Mouse (Mus musculus): ENCODE data around the gene Btbd17. TPM values are rescaled to one million over a fixed set of nuclear protein-coding genes. Genes with fewer than 3 reads are reported as not detected.

The Btbd17 gene
- polyA plus RNA-seq, 1 experiment from 2014 or later, result 0.78 TPM

GRCm38 (mm10) chr11:114829499-114830432 lies 34.0 kb upstream of the Btbd17 start:
- Histone ChIP-seq H3K9me3 (replicated peaks; ENCODE audit: low read length) (no peaks in the 10 kb centered on the region), H3K36me3 (ENCODE audit: insufficient read depth, low read length) (no peaks in the 10 kb centered on the region), H3K4me1 (replicated peaks; ENCODE audit: insufficient read depth, low read length) (peaks cover 13% of the 10 kb centered on the region), H3K9ac (ENCODE audit: low read depth, low read length) (peak overlapping the region; percentile 49), H3K4me3 (replicated peaks; ENCODE audit: low read depth, low read length) (peak overlapping the region; percentile 21), H3K27ac (peak overlapping the region; percentile 95), H3K4me2 (ENCODE audit: low read length) (peak overlapping the region; percentile 51), H3K27me3 (ENCODE audit: insufficient read depth, low read length) (no peaks in the 10 kb centered on the region)
- TF ChIP-seq CTCF (IDR thresholded peaks at IDR 0.05; ENCODE audit: low read depth), result no peak
- DNase-seq (ENCODE audit: low spot score), result peak; percentile 87
- WGBS, result 6% methylated on average over 24 of the region's 24 CpGs
- ATAC-seq (replicated peaks; ENCODE audit: low FRiP score, low read depth), result peak; percentile 89

- Histone ChIP-seq H3K27me3 (ENCODE audit: insufficient read depth, low read length) (no peaks in the 10 kb centered on the region), H3K4me2 (ENCODE audit: low read length) (no peak overlapping the region), H3K4me1 (replicated peaks; ENCODE audit: insufficient read depth, low read length) (peaks cover 30% of the 10 kb centered on the region), H3K27ac (peak overlapping the region; percentile 66), H3K9me3 (replicated peaks; ENCODE audit: low read length) (no peaks in the 10 kb centered on the region), H3K9ac (ENCODE audit: low read depth, low read length) (no peak overlapping the region), H3K4me3 (replicated peaks; ENCODE audit: low read depth, low read length) (no peak overlapping the region), H3K36me3 (ENCODE audit: insufficient read depth, low read length) (no peaks in the 10 kb centered on the region)
- DNase-seq (ENCODE audit: low spot score) (peak; percentile 73), ATAC-seq (replicated peaks; ENCODE audit: low FRiP score, low read depth) (peak; percentile 67)
- no peak for TF ChIP-seq CTCF (IDR thresholded peaks at IDR 0.05; ENCODE audit: low read depth)
- 48% methylated on average over 5 of the region's 5 CpGs for WGBS
Observed at GRCm38 (mm10) chr11:114826686-114827085, 30.9 kb upstream of the Btbd17 start.

GRCm38 (mm10) chr11:114823199-114823725 lies 27.5 kb upstream of the Btbd17 start:
- no peaks in the 10 kb centered on the region for H3K27me3 ChIP-seq (ENCODE audit: insufficient read depth, low read length)
- H3K36me3 ChIP-seq (ENCODE audit: insufficient read depth, low read length), result no peaks in the 10 kb centered on the region
- DNase-seq (ENCODE audit: low spot score) (no peak), ATAC-seq (replicated peaks; ENCODE audit: low FRiP score, low read depth) (no peak)
- H3K9me3 ChIP-seq (replicated peaks; ENCODE audit: low read length), result no peaks in the 10 kb centered on the region
- peaks cover 18% of the 10 kb centered on the region; the same call in 1 of the 2 replicates for H3K4me1 ChIP-seq (replicated peaks; ENCODE audit: insufficient read depth, low read length)
- no peak overlapping the region for H3K9ac ChIP-seq (ENCODE audit: low read depth, low read length)
- WGBS, result 12% methylated on average over 11 of the region's 11 CpGs
- H3K4me2 ChIP-seq (ENCODE audit: low read length), result peak overlapping the region; percentile 11; the same call in 1 of the 2 replicates
- H3K4me3 ChIP-seq (replicated peaks; ENCODE audit: low read depth, low read length), result no peak overlapping the region
- TF ChIP-seq CTCF (IDR thresholded peaks at IDR 0.05; ENCODE audit: low read depth), result no peak
- peak overlapping the region; percentile 27; the same call in 1 of the 2 replicates for H3K27ac ChIP-seq

- H3K27ac ChIP-seq, result peak overlapping the region; percentile 27; the same call in 1 of the 2 replicates
- no peaks in the 10 kb centered on the region for H3K27me3 ChIP-seq (ENCODE audit: insufficient read depth, low read length)
- DNase-seq (ENCODE audit: low spot score) (peak; percentile 57), ATAC-seq (replicated peaks; ENCODE audit: low FRiP score, low read depth) (no peak)
- 46% methylated on average over 12 of the region's 12 CpGs for WGBS
- no peaks in the 10 kb centered on the region for H3K36me3 ChIP-seq (ENCODE audit: insufficient read depth, low read length)
- no peak overlapping the region for H3K9ac ChIP-seq (ENCODE audit: low read depth, low read length)
- TF ChIP-seq CTCF (IDR thresholded peaks at IDR 0.05; ENCODE audit: low read depth), result no peak
- H3K4me1 ChIP-seq (replicated peaks; ENCODE audit: insufficient read depth, low read length), result peaks cover 18% of the 10 kb centered on the region; the same call in 1 of the 2 replicates
- H3K4me3 ChIP-seq (replicated peaks; ENCODE audit: low read depth, low read length), result no peak overlapping the region
- H3K9me3 ChIP-seq (replicated peaks; ENCODE audit: low read length), result no peaks in the 10 kb centered on the region
- 0 out of 2 replicates have a peak overlapping the region, but pooled peaks have one; percentile 11 for H3K4me2 ChIP-seq (ENCODE audit: low read length)
Observed at GRCm38 (mm10) chr11:114822727-114823126, 27.0 kb upstream of the Btbd17 start.

- TF ChIP-seq CTCF (IDR thresholded peaks at IDR 0.05; ENCODE audit: low read depth), result no peak
- Histone ChIP-seq H3K4me1 (replicated peaks; ENCODE audit: insufficient read depth, low read length) (peaks cover 18% of the 10 kb centered on the region; the same call in 1 of the 2 replicates), H3K27ac (no peak overlapping the region), H3K27me3 (ENCODE audit: insufficient read depth, low read length) (no peaks in the 10 kb centered on the region), H3K4me3 (replicated peaks; ENCODE audit: low read depth, low read length) (no peak overlapping the region), H3K36me3 (ENCODE audit: insufficient read depth, low read length) (no peaks in the 10 kb centered on the region), H3K9me3 (replicated peaks; ENCODE audit: low read length) (no peaks in the 10 kb centered on the region), H3K9ac (ENCODE audit: low read depth, low read length) (no peak overlapping the region), H3K4me2 (ENCODE audit: low read length) (no peak overlapping the region)
- ATAC-seq (replicated peaks; ENCODE audit: low FRiP score, low read depth) (no peak), DNase-seq (ENCODE audit: low spot score) (no peak)
- WGBS, result 75% methylated on average over 1 of the region's 1 CpGs
Observed at GRCm38 (mm10) chr11:114821325-114821724, 25.6 kb upstream of the Btbd17 start.

GRCm38 (mm10) chr11:114820444-114820843 lies 24.7 kb upstream of the Btbd17 start:
- H3K27me3 ChIP-seq (ENCODE audit: insufficient read depth, low read length), result no peaks in the 10 kb centered on the region
- 35% methylated on average over 3 of the region's 3 CpGs for WGBS
- no peak overlapping the region for H3K4me3 ChIP-seq (replicated peaks; ENCODE audit: low read depth, low read length)
- no peak overlapping the region for H3K4me2 ChIP-seq (ENCODE audit: low read length)
- H3K9me3 ChIP-seq (replicated peaks; ENCODE audit: low read length), result no peaks in the 10 kb centered on the region
- peaks cover 18% of the 10 kb centered on the region; the same call in 1 of the 2 replicates for H3K4me1 ChIP-seq (replicated peaks; ENCODE audit: insufficient read depth, low read length)
- ATAC-seq (replicated peaks; ENCODE audit: low FRiP score, low read depth), result no peak
- no peaks in the 10 kb centered on the region for H3K36me3 ChIP-seq (ENCODE audit: insufficient read depth, low read length)
- no peak overlapping the region for H3K9ac ChIP-seq (ENCODE audit: low read depth, low read length)
- DNase-seq (ENCODE audit: low spot score), result peak; percentile 27
- TF ChIP-seq CTCF (IDR thresholded peaks at IDR 0.05; ENCODE audit: low read depth), result no peak
- H3K27ac ChIP-seq, result no peak overlapping the region

All from kidney, postnatal 0 days (tissue).